Mouse (Mus musculus) kidney, adult 9 months (tissue): ENCODE measurements around the gene Spryd7.
"Not testable (repeated sequence)": the region's sequence is repeated elsewhere in the genome, so short reads cannot be mapped to it uniquely, and the experiment has no call there.

Experiments used
- DNase-seq: peaks from one replicate; pipeline ENCODE4 v3.0.0; 2022

Gene Spryd7

DNA sequence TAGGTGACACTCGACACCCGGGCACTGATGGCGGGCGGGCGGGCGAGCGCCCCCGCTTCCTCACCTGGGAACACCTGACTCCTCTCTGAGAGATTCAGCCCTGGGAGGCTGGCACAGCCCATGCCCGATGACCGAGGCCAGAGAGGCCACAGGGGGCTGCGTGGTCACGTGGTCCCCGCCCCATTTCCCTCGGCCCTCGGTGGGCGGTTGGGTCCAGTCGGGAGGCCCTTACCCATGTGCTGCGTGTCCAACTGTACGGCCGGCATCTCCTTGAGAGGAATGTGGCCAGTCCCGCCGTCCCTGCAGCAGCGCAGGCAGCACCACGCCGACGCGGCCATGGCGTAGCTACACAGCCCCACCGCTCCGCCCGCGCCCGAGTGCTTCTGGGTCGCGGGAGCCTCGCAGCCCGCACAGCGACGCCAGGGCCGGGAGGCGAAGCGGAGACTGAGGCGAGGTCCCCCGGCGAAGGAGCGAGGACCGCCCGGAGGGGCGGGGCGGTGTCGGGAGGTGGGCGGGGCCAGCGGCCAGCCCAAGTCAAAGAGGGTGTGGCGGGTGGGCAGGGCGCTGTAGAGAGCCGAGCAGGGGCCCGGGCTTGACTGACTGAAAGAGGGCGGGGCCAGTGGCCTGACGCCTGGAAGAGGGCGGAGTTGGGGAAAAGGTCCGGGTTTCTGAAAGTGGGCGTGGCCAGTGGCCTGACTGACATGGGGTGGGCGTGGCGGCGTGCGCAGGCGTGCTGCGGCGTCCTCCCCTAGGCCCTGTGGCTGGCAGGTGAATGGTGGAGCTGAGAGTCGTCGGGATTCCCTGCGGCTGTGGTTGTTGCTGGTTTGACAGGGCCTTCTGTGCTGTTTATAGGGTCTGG, at the start of gene Spryd7:
Gene Spryd7, minus strand, starts transcription at position 598 of the 859 bp plus-strand sequence.
- peak; percentile 98 for DNase-seq

DNA sequence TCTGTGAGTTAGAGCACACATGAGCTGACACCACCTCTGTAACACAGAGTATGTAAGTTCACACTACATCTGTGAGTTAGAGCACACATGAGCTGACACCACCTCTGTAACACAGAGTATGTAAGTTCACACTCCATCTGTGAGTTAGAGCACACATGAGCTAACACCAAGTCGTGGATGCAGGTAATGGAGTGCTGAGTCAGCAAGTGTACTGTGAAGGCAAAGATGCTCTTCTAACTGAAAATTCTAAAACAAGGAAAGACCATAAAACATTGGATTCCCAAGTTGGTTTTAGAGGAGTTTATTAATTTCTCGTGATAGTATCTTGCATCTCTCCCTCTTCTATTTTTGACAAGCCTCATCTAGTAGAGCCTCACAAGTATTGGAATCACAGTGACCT, 49.4 kb upstream of the Spryd7 start:
- not testable (repeated sequence) for DNase-seq

DNA sequence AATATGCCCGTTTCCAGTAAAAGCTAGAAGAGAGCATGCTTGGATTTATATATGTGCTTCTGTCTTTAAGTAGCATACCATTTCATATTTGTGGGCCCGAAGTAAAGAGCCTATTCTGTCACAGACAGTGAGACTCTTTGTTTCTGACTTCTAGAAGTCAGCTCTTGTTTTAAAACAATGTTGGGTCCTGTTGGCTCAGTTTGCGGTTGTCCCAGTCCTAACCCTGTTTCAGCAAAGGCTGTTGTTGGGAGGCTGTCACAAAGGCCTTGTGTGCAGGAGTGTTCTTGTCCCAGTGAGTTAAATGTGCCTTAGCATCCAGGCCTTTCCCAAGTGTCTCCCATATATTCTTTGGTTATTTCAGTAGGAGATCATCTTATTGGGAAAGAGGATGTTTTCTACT, 47.4 kb upstream of the Spryd7 start:
- peak; percentile 1 for DNase-seq

DNA sequence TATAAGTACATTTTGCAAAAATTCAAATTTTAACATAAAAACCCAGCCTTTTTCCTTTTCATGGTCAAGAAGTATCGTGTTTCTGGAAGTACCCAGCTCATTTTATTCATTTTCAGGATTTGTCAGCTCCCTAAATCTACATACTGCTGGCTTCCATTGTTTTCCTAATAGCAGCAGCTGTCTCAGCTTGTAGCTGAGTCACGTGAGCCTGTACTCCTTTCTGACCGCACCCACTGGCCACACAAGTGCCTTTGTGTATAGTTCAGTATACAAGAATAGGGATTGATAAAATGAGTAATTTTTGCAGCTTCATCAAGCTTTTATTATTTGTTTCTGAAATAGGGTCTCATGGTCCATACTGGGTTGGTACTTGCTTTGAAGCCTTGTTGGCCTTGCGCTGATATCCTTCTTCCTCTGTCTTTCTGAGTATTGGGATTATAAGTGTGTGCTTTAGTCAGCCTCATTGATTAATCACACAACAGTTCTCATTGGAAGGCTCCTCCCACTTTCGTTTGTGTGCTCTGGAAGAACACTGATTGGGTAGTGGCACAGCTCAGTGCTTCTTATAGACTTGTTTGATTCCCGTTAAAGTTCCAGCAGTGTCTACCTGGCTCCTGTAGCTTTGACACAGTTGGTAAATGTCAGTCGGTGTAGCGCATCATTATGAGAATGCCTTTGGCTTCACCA, 46.5 kb upstream of the Spryd7 start:
- DNase-seq, result no peak

GRCm38 (mm10) chr14:61601348-61601747, 44.7 kb upstream of the Spryd7 start:
- DNase-seq, result no peak

DNA sequence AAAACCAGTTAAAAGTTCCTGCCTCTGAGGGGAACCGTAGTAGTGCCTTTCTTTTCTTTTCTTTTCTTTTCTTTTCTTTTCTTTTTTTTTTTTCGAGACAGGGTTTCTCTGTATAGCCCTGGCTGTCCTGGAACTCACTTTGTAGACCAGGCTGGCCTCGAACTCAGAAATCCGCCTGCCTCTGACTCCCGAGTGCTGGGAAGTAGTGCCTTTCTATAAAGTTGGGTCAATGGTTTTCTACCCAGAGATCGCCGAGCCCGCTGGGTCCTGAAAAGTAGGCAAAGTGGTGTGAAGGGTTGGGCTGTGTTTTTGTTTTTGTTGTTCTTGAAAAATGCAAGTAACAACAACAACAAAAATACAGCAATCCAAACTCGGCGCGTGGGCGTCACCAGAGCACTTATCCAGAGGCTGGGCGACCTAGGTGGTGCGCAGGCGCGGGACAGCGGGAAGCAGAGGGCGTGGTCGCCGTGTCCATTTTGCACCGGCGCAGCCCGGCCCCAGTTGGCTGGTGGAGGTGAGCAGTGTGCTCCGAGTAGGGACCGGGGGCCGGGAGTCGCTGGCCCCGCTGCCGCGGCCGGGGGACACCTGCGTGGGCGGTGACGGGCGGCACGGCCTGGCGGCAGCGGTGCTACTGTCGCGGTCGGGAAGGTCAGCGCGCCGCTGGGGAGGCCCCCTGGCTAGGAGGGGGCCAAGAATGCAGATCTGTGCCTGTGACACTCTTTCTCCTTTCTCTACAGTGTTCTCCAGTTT, 42.5 kb upstream of the Spryd7 start:
- peak; percentile 95 for DNase-seq

DNA sequence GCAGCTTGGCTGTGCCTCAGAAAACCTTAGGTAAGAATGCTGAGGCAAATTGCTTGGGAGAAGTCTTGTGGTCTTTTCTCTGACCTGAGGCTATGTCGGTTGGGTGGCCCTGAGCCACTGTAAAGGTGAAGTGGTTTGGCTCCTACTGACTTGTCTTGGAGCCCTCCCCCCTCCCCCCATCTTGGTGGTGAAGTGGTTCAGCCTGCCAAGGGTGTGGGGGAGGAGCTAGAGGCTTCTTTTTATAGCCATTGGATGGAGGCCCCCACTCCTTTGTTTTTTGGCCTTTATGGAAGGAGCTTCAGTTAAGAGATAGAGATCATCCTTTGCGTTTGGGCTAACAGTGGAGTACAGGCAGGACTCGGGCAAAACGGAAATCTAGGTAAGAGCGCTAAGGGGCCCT, 41.3 kb upstream of the Spryd7 start, which contains the start of gene Trim13:
Gene Trim13, plus strand, starts transcription at position 280 of the 400 bp plus-strand sequence.
- DNase-seq, result no peak

DNA sequence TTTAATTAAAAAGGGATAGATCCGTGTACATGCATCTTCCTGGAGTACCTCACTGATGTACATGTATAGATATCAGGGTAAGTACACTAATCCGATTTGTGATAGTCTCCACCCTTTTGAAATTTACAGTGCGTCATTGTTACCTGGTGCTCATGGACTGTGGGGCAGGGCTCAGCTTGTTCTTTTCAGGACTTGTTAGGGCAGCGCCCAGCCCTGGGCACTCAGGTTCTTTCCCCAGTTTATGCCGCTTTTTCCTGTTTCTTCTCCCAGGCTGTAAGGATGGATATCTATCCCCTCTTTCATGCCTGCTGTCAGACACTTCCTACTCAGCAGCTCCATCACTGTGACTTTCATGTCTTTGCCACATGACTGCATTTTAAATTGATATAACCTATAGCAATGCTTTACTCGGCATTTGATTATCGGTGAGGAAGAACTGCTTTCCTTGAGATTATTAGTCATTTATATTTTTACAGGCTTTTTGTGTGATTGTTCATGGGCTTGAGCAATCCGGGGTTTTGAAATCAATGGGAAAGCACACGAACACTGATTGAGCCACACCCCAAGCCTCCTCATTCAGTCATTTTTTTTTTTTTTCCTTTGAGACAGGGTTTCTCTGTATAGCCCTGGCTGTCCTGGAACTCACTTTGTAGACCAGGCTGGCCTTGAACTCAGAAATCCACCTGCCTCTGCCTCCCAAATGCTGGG, 40.2 kb upstream of the Spryd7 start:
- no peak for DNase-seq

GRCm38 (mm10) chr14:61589288-61590065, 32.8 kb upstream of the Spryd7 start:
- DNase-seq, result no peak

GRCm38 (mm10) chr14:61575941-61576340, 19.3 kb upstream of the Spryd7 start:
- no peak for DNase-seq

- no peak for DNase-seq
Observed at GRCm38 (mm10) chr14:61575066-61575465, 18.4 kb upstream of the Spryd7 start.

DNA sequence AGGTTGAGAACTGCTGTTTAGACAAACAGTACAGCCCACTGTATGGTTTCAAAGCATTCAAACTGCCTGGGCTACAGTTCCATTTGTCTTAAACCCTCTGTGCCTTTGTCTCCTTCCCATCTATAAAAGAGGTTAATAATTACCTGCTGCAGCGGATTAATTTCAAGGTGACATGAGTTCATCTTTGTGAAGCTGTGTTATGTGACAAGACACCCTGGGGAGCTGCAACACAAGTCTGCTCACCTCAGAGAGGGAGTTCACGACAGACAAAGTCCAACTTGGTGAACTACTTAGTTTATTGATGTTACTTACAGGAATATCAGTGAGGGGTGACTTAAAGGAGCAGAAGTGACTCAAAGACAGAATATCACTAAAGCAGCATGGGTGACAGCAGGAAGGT, 15.4 kb upstream of the Spryd7 start:
- peak; percentile 85 for DNase-seq

DNA sequence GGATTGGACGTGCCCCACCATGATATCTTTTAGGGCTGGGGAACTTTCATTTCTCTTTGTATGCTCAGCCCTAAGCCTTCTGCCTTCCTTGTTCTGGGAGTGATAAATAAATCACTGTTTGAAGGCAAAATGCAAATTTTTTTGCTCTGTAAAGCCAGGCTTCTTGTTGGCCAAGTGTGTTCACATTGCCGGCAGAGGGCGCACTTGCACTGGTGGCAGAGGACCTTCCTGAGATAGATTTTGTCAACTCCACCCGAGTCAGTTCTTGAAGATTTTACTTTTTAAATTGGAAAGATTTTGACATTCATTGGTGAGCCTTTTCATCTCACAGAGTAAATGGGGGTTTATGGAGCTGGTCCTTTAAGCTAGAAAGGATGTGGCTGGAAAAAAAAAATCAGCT, 14.7 kb upstream of the Spryd7 start:
- DNase-seq, result peak; percentile 90

DNA sequence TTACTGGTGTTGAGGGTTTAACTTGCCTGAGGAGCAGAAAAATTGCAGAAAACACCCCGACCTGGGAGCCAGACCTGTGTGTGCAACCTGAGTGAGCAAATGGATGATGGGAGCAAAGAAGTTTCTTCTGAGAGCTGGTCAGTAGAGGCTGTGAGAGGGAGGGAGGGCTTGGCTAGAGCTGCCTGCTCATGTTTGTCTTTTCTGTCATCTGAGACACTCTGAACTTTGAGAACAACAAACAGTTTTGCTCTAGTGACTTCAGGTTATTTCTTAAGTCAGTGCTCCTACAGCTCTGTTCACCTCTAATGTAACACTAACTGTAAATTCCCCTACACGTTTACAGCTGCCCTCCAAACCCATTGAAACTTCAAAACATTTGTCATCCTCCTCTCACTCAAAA, 12.7 kb upstream of the Spryd7 start:
- peak; percentile 48 for DNase-seq

- DNase-seq, result not testable (repeated sequence)
Observed at GRCm38 (mm10) chr14:61566211-61566610, 9.5 kb upstream of the Spryd7 start.

DNA sequence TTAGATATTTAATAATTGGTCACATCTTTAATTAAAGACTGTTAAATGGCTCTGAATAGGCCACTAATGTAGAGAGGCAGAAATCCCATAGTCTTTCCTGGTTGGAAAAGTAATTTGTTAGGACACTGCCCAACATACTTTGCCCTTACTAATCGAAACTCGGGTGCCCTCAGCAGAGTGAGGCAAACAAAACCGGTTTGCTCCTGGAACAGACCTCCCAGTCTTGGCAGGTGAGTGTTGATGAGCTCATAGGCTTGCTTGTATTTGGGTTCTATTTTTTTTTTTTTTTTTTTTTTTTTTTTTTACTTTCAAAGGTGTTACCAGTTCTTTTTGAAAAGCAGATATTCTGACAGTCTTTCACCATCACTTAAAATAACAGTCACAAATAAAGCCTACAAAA, 3.2 kb upstream of the Spryd7 start:
- peak; percentile 58 for DNase-seq

- DNase-seq, result no peak
Observed at GRCm38 (mm10) chr14:61558901-61559300, 2.2 kb upstream of the Spryd7 start.

DNA sequence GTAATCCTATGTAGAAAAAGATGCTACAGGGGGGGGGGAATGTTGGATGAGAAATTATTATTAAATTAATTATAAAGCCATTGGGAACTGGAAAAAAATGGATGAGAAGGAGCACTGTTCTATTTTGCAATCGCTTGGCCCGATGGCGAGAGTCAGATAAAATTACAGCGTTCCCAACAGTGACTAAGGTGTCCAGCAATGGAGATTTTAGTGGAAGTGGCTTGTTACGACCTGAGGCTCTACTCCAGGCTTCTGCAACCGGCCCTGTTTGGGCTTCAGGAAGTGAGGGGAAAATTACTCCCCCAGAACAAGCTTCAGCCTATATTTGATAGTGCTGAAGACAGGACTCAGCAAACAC, 776 bp downstream of the Spryd7 start:
- no peak for DNase-seq

GRCm38 (mm10) chr14:61548614-61549013, 8.1 kb downstream of the Spryd7 start:
- no peak for DNase-seq

DNA sequence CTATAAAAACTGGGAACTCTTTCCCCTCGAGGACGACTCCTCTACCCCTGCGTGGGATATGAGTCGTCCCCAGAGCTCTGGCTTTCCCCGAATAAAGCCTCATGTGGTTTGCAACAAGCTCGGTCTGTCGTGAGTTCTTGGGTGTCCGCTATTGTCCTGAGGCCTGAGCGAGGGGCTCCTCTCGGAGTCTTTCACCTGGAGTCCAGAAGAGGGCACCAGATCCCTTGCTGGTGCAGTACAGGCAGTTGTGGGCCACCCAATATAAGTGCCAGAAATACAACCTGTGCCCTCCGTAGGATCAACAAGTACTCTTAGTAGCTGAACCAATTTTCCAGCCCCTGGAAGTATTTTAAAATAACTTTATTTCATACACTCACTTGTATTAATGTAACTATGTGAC, 18.9 kb downstream of the Spryd7 start:
- DNase-seq, result not testable (repeated sequence)

DNA sequence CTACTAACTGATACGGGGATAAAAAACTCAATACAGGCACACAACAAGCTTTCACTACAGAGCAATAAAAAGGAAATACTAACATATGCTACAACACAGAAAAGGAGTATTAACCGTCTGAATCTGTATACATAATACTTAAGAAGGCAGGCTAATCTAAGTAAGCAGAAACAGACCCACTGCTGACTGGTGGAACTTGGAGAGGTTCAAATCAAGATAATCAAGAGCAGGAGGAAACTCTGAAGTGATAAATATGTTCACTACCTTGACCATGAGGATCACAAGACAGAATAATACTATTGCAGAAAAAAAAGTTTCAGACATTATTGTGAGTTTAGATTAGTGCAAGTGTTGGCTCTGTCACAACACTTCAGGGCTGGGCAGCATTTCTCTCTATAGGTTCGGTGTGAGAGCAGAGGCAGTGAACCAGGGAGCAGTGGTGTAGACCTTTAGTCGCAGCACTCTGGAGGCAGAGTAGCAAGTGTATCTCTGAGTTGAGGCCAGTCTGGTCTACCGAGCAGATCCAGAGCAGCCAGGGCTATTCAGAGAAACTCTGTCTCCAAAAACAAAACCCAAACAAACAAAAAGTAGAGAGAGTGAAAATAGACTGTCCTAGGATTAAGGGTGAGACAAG, 19.9 kb downstream of the Spryd7 start:
- no peak for DNase-seq

GRCm38 (mm10) chr14:61535811-61536210, 20.9 kb downstream of the Spryd7 start:
- no peak for DNase-seq
